Mouse (Mus musculus): ENCODE measurements around the gene Fgg. TPM values are rescaled to one million over a fixed set of nuclear protein-coding genes. Genes with fewer than 3 reads are reported as not detected.

Fgg gene
- polyA plus RNA-seq, 1 experiment from 2014 or later: not detected

GRCm38 (mm10) chr3:83032746-83033308 lies 25.3 kb downstream of the Fgg start:
- Histone ChIP-seq H3K4me1 (replicated peaks; ENCODE audit: control insufficient read depth, insufficient read depth, low read length) (0 out of 2 replicates have a peak, but pooled peaks cover 2% of the 10 kb centered on the region), H3K4me3 (ENCODE audit: low read depth, low read length) (no peak overlapping the region), H3K27ac (ENCODE audit: low read depth, low read length) (no peak overlapping the region), H3K9me3 (ENCODE audit: control insufficient read depth, low read length) (no peaks in the 10 kb centered on the region), H3K36me3 (ENCODE audit: control insufficient read depth, insufficient read depth, low read length) (no peaks in the 10 kb centered on the region), H3K4me2 (ENCODE audit: low read depth, low read length, severe bottlenecking) (peak overlapping the region; percentile 33; the same call in 1 of the 2 replicates), H3K27me3 (ENCODE audit: control insufficient read depth, insufficient read depth, low read length) (no peaks in the 10 kb centered on the region), H3K9ac (ENCODE audit: low read length) (no peak overlapping the region; the same call in 1 of the 2 replicates)
- ATAC-seq (replicated peaks; ENCODE audit: low FRiP score): peak; percentile 71
- 43% methylated on average over 13 of the region's 13 CpGs for WGBS
- no peak for DNase-seq (ENCODE audit: low spot score)

GRCm38 (mm10) chr3:83033801-83034200 lies 26.3 kb downstream of the Fgg start:
- Histone ChIP-seq H3K27ac (ENCODE audit: low read depth, low read length) (no peak overlapping the region), H3K36me3 (ENCODE audit: control insufficient read depth, insufficient read depth, low read length) (no peaks in the 10 kb centered on the region), H3K4me1 (replicated peaks; ENCODE audit: control insufficient read depth, insufficient read depth, low read length) (0 out of 2 replicates have a peak, but pooled peaks cover 2% of the 10 kb centered on the region), H3K9ac (ENCODE audit: low read length) (no peak overlapping the region), H3K9me3 (ENCODE audit: control insufficient read depth, low read length) (no peaks in the 10 kb centered on the region), H3K27me3 (ENCODE audit: control insufficient read depth, insufficient read depth, low read length) (no peaks in the 10 kb centered on the region), H3K4me3 (ENCODE audit: low read depth, low read length) (no peak overlapping the region), H3K4me2 (ENCODE audit: low read depth, low read length, severe bottlenecking) (no peak overlapping the region)
- 89% methylated on average over 8 of the region's 8 CpGs for WGBS
- ATAC-seq (replicated peaks; ENCODE audit: low FRiP score) (no peak), DNase-seq (ENCODE audit: low spot score) (no peak)

GRCm38 (mm10) chr3:83038865-83039264 lies 31.3 kb downstream of the Fgg start:
- H3K36me3 ChIP-seq (ENCODE audit: control insufficient read depth, insufficient read depth, low read length): no peaks in the 10 kb centered on the region
- H3K9ac ChIP-seq (ENCODE audit: low read length): no peak overlapping the region
- no peak for ATAC-seq (replicated peaks; ENCODE audit: low FRiP score)
- no peaks in the 10 kb centered on the region for H3K9me3 ChIP-seq (ENCODE audit: control insufficient read depth, low read length)
- H3K27me3 ChIP-seq (ENCODE audit: control insufficient read depth, insufficient read depth, low read length): no peaks in the 10 kb centered on the region
- no peak overlapping the region for H3K4me2 ChIP-seq (ENCODE audit: low read depth, low read length, severe bottlenecking)
- DNase-seq (ENCODE audit: low spot score): no peak
- WGBS: 86% methylated on average over 2 of the region's 2 CpGs
- no peak overlapping the region for H3K27ac ChIP-seq (ENCODE audit: low read depth, low read length)
- H3K4me3 ChIP-seq (ENCODE audit: low read depth, low read length): no peak overlapping the region
- no peaks in the 10 kb centered on the region for H3K4me1 ChIP-seq (replicated peaks; ENCODE audit: control insufficient read depth, insufficient read depth, low read length)

- Histone ChIP-seq H3K27ac (ENCODE audit: low read depth, low read length) (no peak overlapping the region), H3K9me3 (ENCODE audit: control insufficient read depth, low read length) (no peaks in the 10 kb centered on the region), H3K4me3 (ENCODE audit: low read depth, low read length) (no peak overlapping the region), H3K36me3 (ENCODE audit: control insufficient read depth, insufficient read depth, low read length) (no peaks in the 10 kb centered on the region), H3K4me1 (replicated peaks; ENCODE audit: control insufficient read depth, insufficient read depth, low read length) (no peaks in the 10 kb centered on the region), H3K9ac (ENCODE audit: low read length) (no peak overlapping the region), H3K4me2 (ENCODE audit: low read depth, low read length, severe bottlenecking) (no peak overlapping the region), H3K27me3 (ENCODE audit: control insufficient read depth, insufficient read depth, low read length) (no peaks in the 10 kb centered on the region)
- no peak for ATAC-seq (replicated peaks; ENCODE audit: low FRiP score)
- no peak for DNase-seq (ENCODE audit: low spot score)
- 76% methylated on average over 4 of the region's 4 CpGs for WGBS
Measured at GRCm38 (mm10) chr3:83039666-83040065, 32.1 kb downstream of the Fgg start.

GRCm38 (mm10) chr3:83042451-83042850 lies 34.9 kb downstream of the Fgg start:
- no peaks in the 10 kb centered on the region for H3K36me3 ChIP-seq (ENCODE audit: control insufficient read depth, insufficient read depth, low read length)
- 89% methylated on average over 5 of the region's 5 CpGs for WGBS
- H3K4me2 ChIP-seq (ENCODE audit: low read depth, low read length, severe bottlenecking): no peak overlapping the region
- no peaks in the 10 kb centered on the region for H3K4me1 ChIP-seq (replicated peaks; ENCODE audit: control insufficient read depth, insufficient read depth, low read length)
- H3K27me3 ChIP-seq (ENCODE audit: control insufficient read depth, insufficient read depth, low read length): no peaks in the 10 kb centered on the region
- H3K4me3 ChIP-seq (ENCODE audit: low read depth, low read length): no peak overlapping the region
- ATAC-seq (replicated peaks; ENCODE audit: low FRiP score): no peak
- no peak overlapping the region for H3K27ac ChIP-seq (ENCODE audit: low read depth, low read length)
- H3K9ac ChIP-seq (ENCODE audit: low read length): no peak overlapping the region
- no peak for DNase-seq (ENCODE audit: low spot score)
- no peaks in the 10 kb centered on the region for H3K9me3 ChIP-seq (ENCODE audit: control insufficient read depth, low read length)

- no peak for ATAC-seq (replicated peaks; ENCODE audit: low FRiP score)
- WGBS: 91% methylated on average over 11 of the region's 11 CpGs
- Histone ChIP-seq H3K27me3 (ENCODE audit: control insufficient read depth, insufficient read depth, low read length) (no peaks in the 10 kb centered on the region), H3K36me3 (ENCODE audit: control insufficient read depth, insufficient read depth, low read length) (no peaks in the 10 kb centered on the region), H3K27ac (ENCODE audit: low read depth, low read length) (no peak overlapping the region), H3K9me3 (ENCODE audit: control insufficient read depth, low read length) (no peaks in the 10 kb centered on the region), H3K4me3 (ENCODE audit: low read depth, low read length) (no peak overlapping the region), H3K4me2 (ENCODE audit: low read depth, low read length, severe bottlenecking) (no peak overlapping the region), H3K9ac (ENCODE audit: low read length) (no peak overlapping the region), H3K4me1 (replicated peaks; ENCODE audit: control insufficient read depth, insufficient read depth, low read length) (no peaks in the 10 kb centered on the region)
- no peak for DNase-seq (ENCODE audit: low spot score)
Measured at GRCm38 (mm10) chr3:83046649-83047048, 39.1 kb downstream of the Fgg start.

GRCm38 (mm10) chr3:83049680-83050079 lies 42.2 kb downstream of the Fgg start, which contains the start of gene Fgb:
Gene Fgb, minus strand, starts transcription at chr3:83049863.
- Histone ChIP-seq H3K4me3 (ENCODE audit: low read depth, low read length) (no peak within 1 kb of the TSS), H3K9ac (ENCODE audit: low read length) (no peak within 1 kb of the TSS), H3K4me1 (replicated peaks; ENCODE audit: control insufficient read depth, insufficient read depth, low read length) (no peaks in the 10 kb centered on the region), H3K27me3 (ENCODE audit: control insufficient read depth, insufficient read depth, low read length) (no peaks in the 10 kb centered on the region), H3K9me3 (ENCODE audit: control insufficient read depth, low read length) (no peaks in the 10 kb centered on the region), H3K27ac (ENCODE audit: low read depth, low read length) (no peak within 1 kb of the TSS), H3K36me3 (ENCODE audit: control insufficient read depth, insufficient read depth, low read length) (no peaks in the 10 kb centered on the region), H3K4me2 (ENCODE audit: low read depth, low read length, severe bottlenecking) (no peak within 1 kb of the TSS)
- WGBS: 89% methylated on average over 8 of the region's 8 CpGs
- DNase-seq (ENCODE audit: low spot score) (no peak), ATAC-seq (replicated peaks; ENCODE audit: low FRiP score) (no peak)

GRCm38 (mm10) chr3:83050661-83051060 lies 43.1 kb downstream of the Fgg start:
- H3K9ac ChIP-seq (ENCODE audit: low read length): no peak overlapping the region
- no peaks in the 10 kb centered on the region for H3K27me3 ChIP-seq (ENCODE audit: control insufficient read depth, insufficient read depth, low read length)
- no peak for DNase-seq (ENCODE audit: low spot score)
- H3K36me3 ChIP-seq (ENCODE audit: control insufficient read depth, insufficient read depth, low read length): no peaks in the 10 kb centered on the region
- H3K27ac ChIP-seq (ENCODE audit: low read depth, low read length): no peak overlapping the region
- no peaks in the 10 kb centered on the region for H3K4me1 ChIP-seq (replicated peaks; ENCODE audit: control insufficient read depth, insufficient read depth, low read length)
- 77% methylated on average over 5 of the region's 5 CpGs for WGBS
- no peaks in the 10 kb centered on the region for H3K9me3 ChIP-seq (ENCODE audit: control insufficient read depth, low read length)
- no peak for ATAC-seq (replicated peaks; ENCODE audit: low FRiP score)
- H3K4me2 ChIP-seq (ENCODE audit: low read depth, low read length, severe bottlenecking): no peak overlapping the region
- no peak overlapping the region for H3K4me3 ChIP-seq (ENCODE audit: low read depth, low read length)

GRCm38 (mm10) chr3:83052102-83052501 lies 44.6 kb downstream of the Fgg start:
- Histone ChIP-seq H3K27ac (ENCODE audit: low read depth, low read length) (no peak overlapping the region), H3K9ac (ENCODE audit: low read length) (no peak overlapping the region), H3K27me3 (ENCODE audit: control insufficient read depth, insufficient read depth, low read length) (no peaks in the 10 kb centered on the region), H3K4me3 (ENCODE audit: low read depth, low read length) (no peak overlapping the region), H3K9me3 (ENCODE audit: control insufficient read depth, low read length) (no peaks in the 10 kb centered on the region), H3K4me1 (replicated peaks; ENCODE audit: control insufficient read depth, insufficient read depth, low read length) (peaks cover 3% of the 10 kb centered on the region; the same call in 1 of the 2 replicates), H3K36me3 (ENCODE audit: control insufficient read depth, insufficient read depth, low read length) (no peaks in the 10 kb centered on the region; the same call in 1 of the 2 replicates), H3K4me2 (ENCODE audit: low read depth, low read length, severe bottlenecking) (no peak overlapping the region)
- DNase-seq (ENCODE audit: low spot score) (no peak), ATAC-seq (replicated peaks; ENCODE audit: low FRiP score) (no peak)
- 91% methylated on average over 5 of the region's 5 CpGs for WGBS

Data from forebrain, embryonic 11.5 days (tissue).